Mouse (Mus musculus) ES-E14 (cell line): Measurements from ENCODE around the gene Atxn1.

Experiments used
- CHD2 ChIP-seq: IDR thresholded peaks from 2 replicates; pipeline ENCODE4 v1.6.1; 2014; ENCODE audit warnings: mild to moderate bottlenecking, low read depth, low read length, inconsistent platforms
- HCFC1 ChIP-seq: IDR thresholded peaks from 2 replicates; pipeline ENCODE4 v1.6.1; 2012; ENCODE audit warnings: low read length, inconsistent platforms, borderline replicate concordance; ENCODE audit not compliant: insufficient read depth
- MAFK ChIP-seq: IDR thresholded peaks from 2 replicates; pipeline ENCODE4 v1.6.1; 2014; ENCODE audit warnings: mild to moderate bottlenecking, low read depth, low read length, inconsistent platforms; ENCODE audit not compliant: insufficient read depth
- ZC3H11A ChIP-seq: IDR thresholded peaks from 2 replicates; pipeline ENCODE4 v1.6.1; 2012; ENCODE audit warnings: low read depth, mild to moderate bottlenecking, inconsistent platforms, low read length, borderline replicate concordance

GRCm38 (mm10) chr13:45935798-45936197 lies 29.0 kb downstream of the Atxn1 start:
- TF ChIP-seq CHD2, result no peak
- no peak for TF ChIP-seq ZC3H11A
- TF ChIP-seq HCFC1, result no peak
- no peak for TF ChIP-seq MAFK
